Mouse (Mus musculus) gastrocnemius, postnatal 14 days (tissue): ENCODE measurements at regions not wholly inside any gene's neighbourhood (a gene's known extent, or its start where the extent isn't known, plus 50 kb on each side); places are given as distances from the start of the nearest gene placed in this dataset.
"Not testable (repeated sequence)": the region's sequence is repeated elsewhere in the genome, so short reads cannot be mapped to it uniquely, and the experiment has no call there.

Experiments
- DNase-seq: peaks from one replicate; pipeline ENCODE4 v3.0.0; 2021; ENCODE audit warnings: mixed read lengths
- intact Hi-C: fragments of 180-260 bp; cut with DNase I; formaldehyde crosslinking; loops from one replicate; pipeline ENCODE4 v1.15.1; 2025; ENCODE audit warnings: low total_unique reads

GRCm38 (mm10) chr7:87096500-87096899, 100.6 kb downstream of the Vmn2r79 start:
- intact Hi-C loops = no loop called here

GRCm38 (mm10) chr7:87099611-87100010, 103.7 kb downstream of the Vmn2r79 start:
- DNase-seq, intact Hi-C loops: not testable (repeated sequence)

More at GRCm38 (mm10) chr7:87096500-87096899, 100.6 kb downstream of the Vmn2r79 start:
- no peak for DNase-seq

GRCm38 (mm10) chr7:87100377-87100776, 104.5 kb downstream of the Vmn2r79 start:
- DNase-seq, intact Hi-C loops: not testable (repeated sequence)

GRCm38 (mm10) chr7:87101281-87101680, 105.4 kb downstream of the Vmn2r79 start:
- DNase-seq, intact Hi-C loops: not testable (repeated sequence)

- DNase-seq = no peak
- intact Hi-C loops = loop anchor here (10.0 kb wide), 1 partner anchor 164 kb away; no protein-coding TSS in a partner anchor
Measured at GRCm38 (mm10) chr7:87110312-87110984, 114.5 kb downstream of the Vmn2r79 start.

GRCm38 (mm10) chr7:87110985-87111372, 115.1 kb downstream of the Vmn2r79 start:
- no peak for DNase-seq
- intact Hi-C loops = loop anchor here (10.0 kb wide), 1 partner anchor 164 kb away; no protein-coding TSS in a partner anchor

GRCm38 (mm10) chr7:87113654-87114053, 117.7 kb downstream of the Vmn2r79 start:
- no peak for DNase-seq
- intact Hi-C loops = loop anchor here (10.0 kb wide), 1 partner anchor 161 kb away; no protein-coding TSS in a partner anchor

- DNase-seq = no peak
- intact Hi-C loops = no loop called here
Measured at GRCm38 (mm10) chr7:87122516-87122915, 123.4 kb upstream of the Nox4 start.

- intact Hi-C loops = no loop called here
- DNase-seq = no peak
Measured at GRCm38 (mm10) chr7:87145896-87146295, 100.0 kb upstream of the Nox4 start.

- intact Hi-C loops = no loop called here
- DNase-seq = no peak
Measured at GRCm38 (mm10) chr7:87147703-87148102, 98.2 kb upstream of the Nox4 start.

GRCm38 (mm10) chr7:87148681-87149080, 97.2 kb upstream of the Nox4 start:
- intact Hi-C loops = no loop called here
- no peak for DNase-seq

GRCm38 (mm10) chr7:87150991-87151390, 94.9 kb upstream of the Nox4 start:
- intact Hi-C loops = no loop called here
- DNase-seq = no peak

GRCm38 (mm10) chr7:87186443-87187153, 59.3 kb upstream of the Nox4 start:
- no peak for DNase-seq
- intact Hi-C loops = no loop called here

- no peak for DNase-seq
- intact Hi-C loops = no loop called here
Measured at GRCm38 (mm10) chr7:87195647-87196046, 50.2 kb upstream of the Nox4 start.
